Mouse (Mus musculus) kidney, postnatal 0 days (tissue): ENCODE measurements around the gene Pam16. TPM values are rescaled to one million over a fixed set of nuclear protein-coding genes. Genes with fewer than 3 reads are reported as not detected.

Source experiments
- ATAC-seq: fragments of 200-750 bp; cut with Nextera tagmentation; replicated peaks from 2 replicates; pipeline ENCODE4 v1.8.0; 2017; ENCODE audit warnings: low read depth, moderate number of reproducible peaks, moderate TSS enrichment, moderate library complexity; ENCODE audit not compliant: low FRiP score
- DNase-seq: peaks from one replicate; pipeline ENCODE4 v3.0.0-alpha.2; 2016; ENCODE audit warnings: low spot score
- H3K27ac ChIP-seq: fragments of 300-500 bp; sonication (generic); 2 replicates; pipeline ENCODE4 v1.5.1; 2014; ENCODE audit warnings: mild to moderate bottlenecking
- H3K27me3 ChIP-seq: fragments of 300-500 bp; sonication (generic); 2 replicates; pipeline ENCODE4 v1.6.1; 2014; ENCODE audit warnings: low read length, mixed read lengths; ENCODE audit not compliant: insufficient read depth
- H3K36me3 ChIP-seq: fragments of 300-500 bp; sonication (generic); 2 replicates; pipeline ENCODE4 v1.6.1; 2014; ENCODE audit warnings: low read length, mixed read lengths; ENCODE audit not compliant: insufficient read depth
- H3K4me1 ChIP-seq: fragments of 300-500 bp; sonication (generic); replicated peaks from 2 replicates; pipeline ENCODE4 v1.6.1; 2014; ENCODE audit warnings: antibody characterized with exemption, low read length, mixed read lengths; ENCODE audit not compliant: insufficient read depth
- H3K4me2 ChIP-seq: fragments of 300-500 bp; sonication (generic); 2 replicates; pipeline ENCODE4 v1.6.1; 2014; ENCODE audit warnings: mild to moderate bottlenecking, low read length, moderate library complexity, mixed read lengths
- H3K4me3 ChIP-seq: fragments of 300-500 bp; sonication (generic); replicated peaks from 2 replicates; pipeline ENCODE4 v1.5.1; 2014; ENCODE audit warnings: low read depth, low read length
- H3K9ac ChIP-seq: fragments of 300-500 bp; sonication (generic); 2 replicates; pipeline ENCODE4 v1.6.1; 2014; ENCODE audit warnings: low read depth, low read length
- H3K9me3 ChIP-seq: fragments of 300-500 bp; sonication (generic); replicated peaks from 2 replicates; pipeline ENCODE4 v1.6.1; 2016; ENCODE audit warnings: low read length, inconsistent platforms, mixed read lengths
- CTCF ChIP-seq: IDR thresholded peaks from 2 replicates; pipeline ENCODE4 v1.5.1; 2016; ENCODE audit warnings: antibody characterized with exemption, low read depth, mild to moderate bottlenecking, moderate library complexity
- WGBS: fragments of 180-500 bp; shearing (Covaris S2); extraction: QIAGEN DNeasy Blood & Tissue Kit; methylation state at CpG from one replicate; pipeline ENCODE4 v1.1.7; 2014; 5-methylcytosine and 5-hydroxymethylcytosine counted together
- polyA plus RNA-seq: library from polyadenylated mRNA; unstranded; fragments of >200 nt; fragmentation: Nextera tagmentation; extraction: Ambion mirVana; gene quantifications from 2 replicates; pipeline ENCODE4 v1.2.1, GENCODE M21; 2015

Gene Pam16
- polyA plus RNA-seq, result 105 and 106 TPM in 2 replicates

DNA sequence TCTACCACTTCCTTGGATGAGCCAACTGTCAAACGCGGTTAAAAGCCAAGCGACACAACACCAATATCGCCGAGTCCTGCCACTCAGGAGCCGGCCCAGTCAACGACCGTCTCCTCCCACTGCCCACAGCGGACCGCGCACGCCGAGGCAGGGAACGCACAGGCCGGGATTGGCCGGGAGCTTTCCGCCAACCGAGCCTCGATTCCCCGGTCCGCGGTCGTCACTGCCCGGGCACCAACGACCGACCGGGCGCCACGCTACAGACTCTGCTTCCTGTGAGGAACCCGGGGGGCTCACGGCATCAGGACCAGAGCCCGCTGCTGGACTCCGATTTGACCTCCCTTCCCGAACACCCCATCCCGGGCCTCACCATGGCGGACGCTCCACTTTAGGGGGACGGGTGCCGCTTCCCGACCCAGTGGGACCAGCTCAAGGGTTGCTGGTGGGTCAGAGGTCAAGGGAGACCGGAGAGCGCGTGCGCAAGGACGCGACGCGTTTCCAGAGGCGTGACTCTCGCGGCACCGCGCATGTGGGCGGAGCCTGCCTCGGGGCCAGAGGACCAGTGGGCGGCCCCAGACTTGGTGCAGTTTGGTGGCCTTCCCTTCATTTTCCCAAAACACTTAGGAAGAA is at the start of gene Pam16:
TSS of gene Pam16 (minus strand) at position 508 of the 630 bp plus-strand sequence.
- H3K4me2 ChIP-seq, result peak within 1 kb of the TSS; percentile 90
- peak within 1 kb of the TSS; percentile 83 for H3K9ac ChIP-seq
- TF ChIP-seq CTCF, result no peak
- peaks cover 15% of the 10 kb centered on the region; the same call in 1 of the 2 replicates for H3K36me3 ChIP-seq
- H3K27ac ChIP-seq, result peak within 1 kb of the TSS; percentile 87
- H3K4me3 ChIP-seq, result peak within 1 kb of the TSS; percentile 84
- peak; percentile 80 for ATAC-seq
- peaks cover 17% of the 10 kb centered on the region for H3K4me1 ChIP-seq
- H3K9me3 ChIP-seq, result no peaks in the 10 kb centered on the region
- under 1% methylated on average over 56 of the region's 56 CpGs for WGBS
- DNase-seq, result peak; percentile 93
- H3K27me3 ChIP-seq, result no peaks in the 10 kb centered on the region

DNA sequence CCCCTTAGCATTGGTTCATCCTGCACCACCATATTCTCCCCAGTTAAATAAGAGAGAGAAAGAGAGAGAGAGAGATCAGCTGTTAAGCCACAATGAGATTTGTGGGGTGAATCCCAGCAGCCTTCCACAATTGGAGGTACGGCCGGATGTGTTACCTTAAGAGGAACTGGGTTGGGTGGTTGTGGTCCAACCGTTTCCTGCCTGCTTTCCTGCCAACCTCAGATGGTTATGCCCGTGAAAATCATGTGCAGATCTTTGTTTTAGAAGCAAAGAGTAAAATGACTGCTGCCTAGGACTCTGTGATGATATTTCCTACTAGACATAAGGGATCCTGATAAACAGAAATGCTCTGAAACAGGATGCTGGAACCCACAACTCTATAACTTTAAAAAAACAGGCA is 49.3 kb upstream of the Pam16 start:
- Histone ChIP-seq H3K27ac (no peak overlapping the region), H3K9me3 (no peaks in the 10 kb centered on the region), H3K27me3 (no peaks in the 10 kb centered on the region), H3K9ac (no peak overlapping the region), H3K4me1 (peaks cover 8% of the 10 kb centered on the region; the same call in 1 of the 2 replicates), H3K4me2 (no peak overlapping the region), H3K36me3 (peaks cover 37% of the 10 kb centered on the region), H3K4me3 (no peak overlapping the region)
- TF ChIP-seq CTCF, result no peak
- 89% methylated on average over 4 of the region's 4 CpGs for WGBS
- ATAC-seq (no peak), DNase-seq (no peak)

DNA sequence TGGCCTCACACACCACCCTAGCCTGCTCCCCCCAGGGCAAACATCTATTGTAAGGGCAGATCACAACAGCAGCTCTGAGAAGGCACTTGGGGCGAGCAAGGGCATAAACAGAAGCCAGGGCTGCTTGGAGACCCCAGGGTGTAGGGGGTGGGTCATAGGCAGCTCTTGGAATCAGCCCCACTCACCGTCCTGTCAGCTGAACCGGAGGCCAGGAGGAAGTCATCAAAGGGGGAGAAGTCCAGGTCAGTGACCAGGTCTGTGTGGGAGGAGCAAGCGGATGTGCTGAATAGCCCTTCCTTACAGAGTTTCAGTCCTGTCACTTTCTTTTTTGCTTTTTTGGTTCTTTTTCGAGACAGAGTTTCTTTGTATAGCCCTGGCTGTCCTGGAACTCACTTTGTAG is 45.5 kb upstream of the Pam16 start:
- Histone ChIP-seq H3K4me3 (no peak overlapping the region), H3K9ac (no peak overlapping the region), H3K9me3 (no peaks in the 10 kb centered on the region), H3K27ac (no peak overlapping the region), H3K27me3 (no peaks in the 10 kb centered on the region), H3K36me3 (peaks cover 38% of the 10 kb centered on the region), H3K4me2 (no peak overlapping the region), H3K4me1 (no peaks in the 10 kb centered on the region)
- DNase-seq (no peak), ATAC-seq (no peak)
- TF ChIP-seq CTCF, result no peak
- WGBS, result 34% methylated on average over 5 of the region's 5 CpGs

GRCm38 (mm10) chr16:4667190-4667808 is 42.5 kb upstream of the Pam16 start:
- Histone ChIP-seq H3K27me3 (no peaks in the 10 kb centered on the region), H3K36me3 (peaks cover 18% of the 10 kb centered on the region), H3K9me3 (no peaks in the 10 kb centered on the region)

GRCm38 (mm10) chr16:4665726-4666125 is 40.9 kb upstream of the Pam16 start:
- ATAC-seq (no peak), DNase-seq (no peak)
- Histone ChIP-seq H3K4me1 (no peaks in the 10 kb centered on the region), H3K4me3 (no peak overlapping the region), H3K27ac (no peak overlapping the region), H3K36me3 (peaks cover 22% of the 10 kb centered on the region), H3K4me2 (no peak overlapping the region), H3K9ac (no peak overlapping the region), H3K27me3 (no peaks in the 10 kb centered on the region), H3K9me3 (no peaks in the 10 kb centered on the region)
- 94% methylated on average over 2 of the region's 2 CpGs for WGBS
- TF ChIP-seq CTCF, result no peak

More at GRCm38 (mm10) chr16:4667190-4667808, 42.5 kb upstream of the Pam16 start:
- Histone ChIP-seq H3K9ac (no peak overlapping the region), H3K27ac (no peak overlapping the region), H3K4me1 (no peaks in the 10 kb centered on the region), H3K4me2 (no peak overlapping the region), H3K4me3 (no peak overlapping the region)
- 21% methylated on average over 3 of the region's 3 CpGs for WGBS
- ATAC-seq, result peak; percentile 81; the same call in 1 of the 2 replicates
- DNase-seq, result peak; percentile 94
- peak; percentile 97 for TF ChIP-seq CTCF

DNA sequence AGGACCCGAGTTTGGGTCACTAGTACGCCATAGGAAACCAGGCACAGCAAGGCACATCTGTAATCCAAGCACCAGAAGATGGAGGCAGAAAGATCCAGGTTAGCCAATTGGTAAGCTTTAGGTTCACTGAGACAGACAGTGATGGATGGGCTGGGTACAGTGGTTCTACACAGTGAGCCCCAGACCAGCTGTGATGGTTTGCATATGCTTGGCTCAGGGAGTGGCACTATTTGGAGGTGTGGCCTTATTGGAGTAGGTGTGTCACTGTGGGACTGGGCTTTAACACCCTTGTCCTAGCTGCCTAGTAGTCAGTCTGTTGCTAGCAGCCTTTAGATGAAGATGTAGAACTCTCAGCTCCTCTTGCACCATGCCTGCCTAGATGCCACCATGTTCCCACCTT is 39.0 kb upstream of the Pam16 start:
- DNase-seq (no peak), ATAC-seq (no peak)
- TF ChIP-seq CTCF, result no peak
- H3K27me3 ChIP-seq, result no peaks in the 10 kb centered on the region
- 85% methylated on average over 2 of the region's 2 CpGs for WGBS
- H3K27ac ChIP-seq, result no peak overlapping the region
- no peaks in the 10 kb centered on the region for H3K9me3 ChIP-seq
- H3K36me3 ChIP-seq, result peaks cover 13% of the 10 kb centered on the region
- no peak overlapping the region for H3K4me2 ChIP-seq
- no peak overlapping the region for H3K4me3 ChIP-seq
- peaks cover 5% of the 10 kb centered on the region; the same call in 1 of the 2 replicates for H3K4me1 ChIP-seq
- no peak overlapping the region for H3K9ac ChIP-seq
